Mouse (Mus musculus) liver, embryonic 14.5 days (tissue): ENCODE measurements at regions not wholly inside any gene's neighbourhood (a gene's known extent, or its start where the extent isn't known, plus 50 kb on each side); places are given as distances from the start of the nearest gene placed in this dataset.

ENCODE experiments used
- ATAC-seq: fragments of 200-750 bp; cut with Nextera tagmentation; 2 replicates; pipeline ENCODE4 v1.8.0; 2017; ENCODE audit warnings: moderate number of reproducible peaks, mild to moderate bottlenecking, moderate library complexity; ENCODE audit not compliant: insufficient read depth
- DNase-seq, 3 experiments: peaks; one replicate each; pipeline ENCODE4 v3.0.0-alpha.2; 2012 to 2013; ENCODE audit warnings: low read depth in 3 of 3, low spot score in 3 of 3
- H3K27ac ChIP-seq: fragments of 300-500 bp; sonication (generic); 2 replicates; pipeline ENCODE4 v1.5.1; 2014; ENCODE audit warnings: moderate library complexity, mild to moderate bottlenecking, control low read depth, inconsistent platforms
- H3K27me3 ChIP-seq: fragments of 300-500 bp; sonication (generic); 2 replicates; pipeline ENCODE4 v1.6.1; 2014; ENCODE audit warnings: mild to moderate bottlenecking, low read length, moderate library complexity; ENCODE audit not compliant: control insufficient read depth, insufficient read depth
- H3K36me3 ChIP-seq: fragments of 300-500 bp; sonication (generic); replicated peaks from 2 replicates; pipeline ENCODE4 v1.6.1; 2014; ENCODE audit warnings: low read depth; ENCODE audit not compliant: control insufficient read depth, insufficient read depth
- H3K4me1 ChIP-seq, 2 experiments: fragments of 200-500 bp in 1 of 2; fragments of 300-500 bp in 1 of 2; sonication (generic) in 1 of 2; replicated peaks; 2 replicates each; pipeline ENCODE4 v1.6.1; 2012 to 2014; ENCODE audit warnings: antibody characterized with exemption in 1 of 2, inconsistent platforms in 1 of 2, low read length in 1 of 2; ENCODE audit not compliant: control insufficient read depth in 2 of 2, insufficient read depth in 2 of 2
- H3K4me2 ChIP-seq: fragments of 300-500 bp; sonication (generic); 2 replicates; pipeline ENCODE4 v1.6.1; 2014; ENCODE audit warnings: low read depth, mild to moderate bottlenecking, control low read depth, moderate library complexity
- H3K4me3 ChIP-seq, 2 experiments: fragments of 200-500 bp in 1 of 2; fragments of 300-500 bp in 1 of 2; sonication (generic) in 1 of 2; 2 replicates each; pipeline ENCODE4 v1.5.1; 2012 to 2014; ENCODE audit warnings: low read depth in 2 of 2, low read length in 2 of 2, mild to moderate bottlenecking in 2 of 2, control low read depth in 1 of 2, inconsistent platforms in 1 of 2, moderate library complexity in 1 of 2; ENCODE audit not compliant: insufficient read depth in 1 of 2
- H3K9ac ChIP-seq: fragments of 300-500 bp; sonication (generic); replicated peaks from 2 replicates; pipeline ENCODE4 v1.6.1; 2014; ENCODE audit warnings: mild to moderate bottlenecking, control low read depth, moderate library complexity
- H3K9me3 ChIP-seq: fragments of 300-500 bp; sonication (generic); 2 replicates; pipeline ENCODE4 v1.6.1; 2016; ENCODE audit warnings: low read length, mixed read lengths; ENCODE audit not compliant: control insufficient read depth
- CTCF ChIP-seq: IDR thresholded peaks from 2 replicates; pipeline ENCODE4 v1.5.1; 2016; ENCODE audit warnings: antibody characterized with exemption, low read depth, control low read depth
- EP300 ChIP-seq: IDR thresholded peaks from 2 replicates; pipeline ENCODE4 v1.6.1; 2016; ENCODE audit warnings: antibody characterized with exemption, low read depth
- WGBS: fragments of 180-500 bp; shearing (Covaris S2); extraction: QIAGEN DNeasy Blood & Tissue Kit; methylation state at CpG from one replicate; pipeline ENCODE4 v1.1.7; 2014; ENCODE audit not compliant: insufficient replicate concordance; 5-methylcytosine and 5-hydroxymethylcytosine counted together

GRCm38 (mm10) chr16:78759226-78759625, 171.5 kb upstream of the Chodl start:
- H3K36me3 ChIP-seq: no peaks in the 10 kb centered on the region
- no peak overlapping the region for H3K27ac ChIP-seq
- H3K4me2 ChIP-seq: no peak overlapping the region
- no peaks in the 10 kb centered on the region for H3K4me1 ChIP-seq
- no peak for DNase-seq
- TF ChIP-seq CTCF (no peak), EP300 (no peak)
- no peaks in the 10 kb centered on the region for H3K27me3 ChIP-seq
- ATAC-seq: no peak
- no peak overlapping the region for H3K4me3 ChIP-seq
- no peak overlapping the region for H3K9ac ChIP-seq
- H3K9me3 ChIP-seq: no peaks in the 10 kb centered on the region

GRCm38 (mm10) chr16:78737902-78738301, 161.4 kb upstream of the D16Ertd472e start:
- no peak overlapping the region for H3K4me3 ChIP-seq
- ATAC-seq: no peak
- H3K36me3 ChIP-seq: no peaks in the 10 kb centered on the region
- TF ChIP-seq EP300: no peak
- no peak for TF ChIP-seq CTCF
- no peaks in the 10 kb centered on the region for H3K9me3 ChIP-seq
- no peaks in the 10 kb centered on the region for H3K27me3 ChIP-seq
- no peak overlapping the region for H3K27ac ChIP-seq
- H3K9ac ChIP-seq: no peak overlapping the region
- H3K4me1 ChIP-seq: no peaks in the 10 kb centered on the region
- no peak overlapping the region for H3K4me2 ChIP-seq
- no peak for DNase-seq
- WGBS: 71% methylated on average over 4 of the region's 4 CpGs

GRCm38 (mm10) chr16:78730583-78731501, 154.3 kb upstream of the D16Ertd472e start:
- Histone ChIP-seq H3K27ac (no peak overlapping the region), H3K36me3 (no peaks in the 10 kb centered on the region), H3K4me1 (no peaks in the 10 kb centered on the region), H3K9ac (no peak overlapping the region), H3K27me3 (no peaks in the 10 kb centered on the region), H3K4me3 (no peak overlapping the region), H3K9me3 (no peaks in the 10 kb centered on the region), H3K4me2 (no peak overlapping the region)
- DNase-seq (no peak), ATAC-seq (no peak)
- no peak for TF ChIP-seq EP300
- no peak for TF ChIP-seq CTCF
- WGBS: 69% methylated on average over 13 of the region's 13 CpGs

- no peak overlapping the region for H3K9ac ChIP-seq
- DNase-seq (no peak), ATAC-seq (no peak)
- H3K9me3 ChIP-seq: no peaks in the 10 kb centered on the region
- WGBS: 62% methylated on average over 2 of the region's 2 CpGs
- no peak overlapping the region for H3K4me2 ChIP-seq
- no peaks in the 10 kb centered on the region for H3K4me1 ChIP-seq
- no peak for TF ChIP-seq CTCF
- TF ChIP-seq EP300: no peak
- H3K4me3 ChIP-seq: no peak overlapping the region
- H3K27me3 ChIP-seq: no peaks in the 10 kb centered on the region
- H3K27ac ChIP-seq: no peak overlapping the region
- no peaks in the 10 kb centered on the region for H3K36me3 ChIP-seq
These were observed 149.0 kb upstream of the D16Ertd472e start for GRCm38 (mm10) chr16:78725541-78725940.

- Histone ChIP-seq H3K9me3 (no peaks in the 10 kb centered on the region), H3K27me3 (no peaks in the 10 kb centered on the region), H3K4me1 (no peaks in the 10 kb centered on the region), H3K9ac (no peak overlapping the region), H3K27ac (no peak overlapping the region), H3K4me2 (no peak overlapping the region), H3K36me3 (no peaks in the 10 kb centered on the region), H3K4me3 (no peak overlapping the region)
- DNase-seq: no peak
- no peak for ATAC-seq
- TF ChIP-seq CTCF: no peak
- TF ChIP-seq EP300: no peak
- 65% methylated on average over 7 of the region's 7 CpGs for WGBS
These were observed 133.4 kb upstream of the D16Ertd472e start for GRCm38 (mm10) chr16:78709943-78710342.
